Mouse (Mus musculus): ENCODE results near the gene Slc35e1. TPM values are rescaled to one million over a fixed set of nuclear protein-coding genes. Genes with fewer than 3 reads are reported as not detected.

The Slc35e1 gene
- total and polyA plus RNA-seq, 3 experiments, result 30.4 to 31.7 TPM; not detected in 1

GRCm38 (mm10) chr8:72497911-72498310 lies 5.5 kb upstream of the Slc35e1 start:
- Histone ChIP-seq H3K9me3 (replicated peaks; ENCODE audit: insufficient read depth, low read length) (no peaks in the 10 kb centered on the region), H3K4me3 (ENCODE audit: control insufficient read depth in 1 of 2, insufficient read depth in 1 of 2, low read depth in 2 of 2, low read length in 2 of 2) (no peak overlapping the region), H3K27ac (ENCODE audit: control insufficient read depth, low read depth, low read length) (no peak overlapping the region), H3K79me2 (ENCODE audit: control insufficient read depth, insufficient read depth, low read length, poor library complexity) (peaks cover 37% of the 10 kb centered on the region), H3K27me3 (ENCODE audit: control insufficient read depth in 1 of 2, insufficient read depth in 2 of 2, low read length in 2 of 2) (no peaks in the 10 kb centered on the region), H3K9ac (ENCODE audit: control insufficient read depth, low read depth, low read length, poor library complexity, severe bottlenecking) (no peak overlapping the region), H3K4me1 (ENCODE audit: control insufficient read depth in 1 of 2, insufficient read depth in 2 of 2, low read length in 2 of 2) (peaks cover 0 to 4% of the 10 kb centered on the region in 2 experiments; a peak in 1 of 4 replicates), H3K36me3 (ENCODE audit: control insufficient read depth in 1 of 2, insufficient read depth in 2 of 2, low read length in 2 of 2) (peaks cover 6 to 7% of the 10 kb centered on the region in 2 experiments)
- DNase-seq (ENCODE audit: low read depth, low spot score), result no peak
- TF ChIP-seq USF1 (IDR thresholded peaks at IDR 0.05; ENCODE audit: low read depth, low read length), result no peak
- TF ChIP-seq E2F4 (IDR thresholded peaks at IDR 0.05; ENCODE audit: borderline replicate concordance, low read depth, low read length), result no peak
- no peak for TF ChIP-seq ZMIZ1 (IDR thresholded peaks at IDR 0.05; ENCODE audit: low read depth, low read length)
- TF ChIP-seq NRF1 (IDR thresholded peaks at IDR 0.05; ENCODE audit: insufficient read depth, low read depth, low read length, poor library complexity, severe bottlenecking), result no peak
- no peak for TF ChIP-seq UBTF (IDR thresholded peaks at IDR 0.05; ENCODE audit: borderline replicate concordance, insufficient read depth, low read depth, low read length)

GRCm38 (mm10) chr8:72496217-72496616 lies 3.8 kb upstream of the Slc35e1 start:
- Histone ChIP-seq H3K79me2 (ENCODE audit: control insufficient read depth, insufficient read depth, low read length, poor library complexity) (peaks cover 33% of the 10 kb centered on the region), H3K4me3 (ENCODE audit: control insufficient read depth in 1 of 2, insufficient read depth in 1 of 2, low read depth in 2 of 2, low read length in 2 of 2) (no peak overlapping the region), H3K4me1 (ENCODE audit: control insufficient read depth in 1 of 2, insufficient read depth in 2 of 2, low read length in 2 of 2) (peaks cover 0 to 10% of the 10 kb centered on the region in 2 experiments; a peak in 1 of 4 replicates), H3K9ac (ENCODE audit: control insufficient read depth, low read depth, low read length, poor library complexity, severe bottlenecking) (no peak overlapping the region), H3K9me3 (replicated peaks; ENCODE audit: insufficient read depth, low read length) (no peaks in the 10 kb centered on the region), H3K27me3 (ENCODE audit: control insufficient read depth in 1 of 2, insufficient read depth in 2 of 2, low read length in 2 of 2) (no peaks in the 10 kb centered on the region), H3K36me3 (ENCODE audit: control insufficient read depth in 1 of 2, insufficient read depth in 2 of 2, low read length in 2 of 2) (peaks cover 4 to 7% of the 10 kb centered on the region in 2 experiments; a peak in 3 of 4 replicates), H3K27ac (ENCODE audit: control insufficient read depth, low read depth, low read length) (no peak overlapping the region)
- no peak for DNase-seq (ENCODE audit: low read depth, low spot score)
- TF ChIP-seq CTCF (IDR thresholded peaks at IDR 0.05 in 2 of 3, conservative IDR thresholded peaks at IDR 0.05 in 1 of 3; ENCODE audit: control insufficient read depth in 1 of 3, insufficient read depth in 1 of 3, low read depth in 2 of 3, low read length in 3 of 3, poor library complexity in 1 of 3, severe bottlenecking in 1 of 3) (no peak), ZC3H11A (IDR thresholded peaks at IDR 0.05; ENCODE audit: low read depth, low read length) (no peak), ETS1 (IDR thresholded peaks at IDR 0.05; ENCODE audit: low read depth, low read length) (no peak), RAD21 (IDR thresholded peaks at IDR 0.05; ENCODE audit: low read depth, low read length) (no peak), MAZ (IDR thresholded peaks at IDR 0.05; ENCODE audit: low read depth, low read length) (no peak), TBP (IDR thresholded peaks at IDR 0.05; ENCODE audit: low read depth, low read length) (no peak), MXI1 (IDR thresholded peaks at IDR 0.05; ENCODE audit: low read depth, low read length) (no peak), TCF12 (IDR thresholded peaks at IDR 0.05; ENCODE audit: low read depth, low read length) (no peak), ZKSCAN1 (IDR thresholded peaks at IDR 0.05; ENCODE audit: low read depth, low read length) (no peak), ELF1 (IDR thresholded peaks at IDR 0.05; ENCODE audit: low read depth, low read length) (no peak), NELFE (IDR thresholded peaks at IDR 0.05; ENCODE audit: low read depth, low read length) (no peak), POLR2AphosphoS2 (IDR thresholded peaks at IDR 0.05; ENCODE audit: low read length) (no peak), MEF2A (IDR thresholded peaks at IDR 0.05; ENCODE audit: extremely low read depth, insufficient replicate concordance, low read depth, low read length, poor library complexity, severe bottlenecking) (no peak), USF1 (IDR thresholded peaks at IDR 0.05; ENCODE audit: low read depth, low read length) (no peak), E2F4 (IDR thresholded peaks at IDR 0.05; ENCODE audit: borderline replicate concordance, low read depth, low read length) (no peak), MAFK (IDR thresholded peaks at IDR 0.05; ENCODE audit: borderline replicate concordance, low read depth, low read length) (no peak), MAX (IDR thresholded peaks at IDR 0.05; ENCODE audit: low read length) (no peak), ZNF384 (IDR thresholded peaks at IDR 0.05; ENCODE audit: low read depth, low read length) (no peak), HCFC1 (IDR thresholded peaks at IDR 0.05; ENCODE audit: low read depth, low read length) (no peak), GABPA (IDR thresholded peaks at IDR 0.05; ENCODE audit: low read depth, low read length) (no peak)

All from MEL (cell line).